Mouse (Mus musculus) midbrain, embryonic 10.5 days (tissue): ENCODE measurements at regions not wholly inside any gene's neighbourhood (a gene's known extent, or its start where the extent isn't known, plus 50 kb on each side); places are given as distances from the start of the nearest gene placed in this dataset.

Source experiments
- DNase-seq: peaks from one replicate; pipeline ENCODE4 v3.0.0-alpha.2; 2017; ENCODE audit warnings: low spot score
- H3K27ac ChIP-seq: fragments of 300-500 bp; sonication (generic); replicated peaks from 2 replicates; pipeline ENCODE4 v1.5.1; 2016; ENCODE audit warnings: mild to moderate bottlenecking
- H3K27me3 ChIP-seq: fragments of 300-500 bp; sonication (generic); 2 replicates; pipeline ENCODE4 v1.6.1; 2016; ENCODE audit warnings: low read depth, mild to moderate bottlenecking; ENCODE audit not compliant: poor library complexity, severe bottlenecking
- H3K36me3 ChIP-seq: fragments of 300-500 bp; sonication (generic); 2 replicates; pipeline ENCODE4 v1.6.1; 2016; ENCODE audit warnings: mild to moderate bottlenecking, moderate library complexity
- H3K4me1 ChIP-seq: fragments of 300-500 bp; sonication (generic); 2 replicates; pipeline ENCODE4 v1.6.1; 2016
- H3K4me3 ChIP-seq: fragments of 300-500 bp; sonication (generic); 2 replicates; pipeline ENCODE4 v1.5.1; 2016; ENCODE audit warnings: mild to moderate bottlenecking, moderate library complexity
- H3K9me3 ChIP-seq: fragments of 300-500 bp; sonication (generic); replicated peaks from 2 replicates; pipeline ENCODE4 v1.6.1; 2016; ENCODE audit warnings: mild to moderate bottlenecking
- WGBS: fragments of 180-500 bp; shearing (Covaris S2); methylation state at CpG from one replicate; pipeline ENCODE4 v1.1.7; 2016; 5-methylcytosine and 5-hydroxymethylcytosine counted together

- 89% methylated on average over 5 of the region's 5 CpGs for WGBS
- Histone ChIP-seq H3K36me3 (no peaks in the 10 kb centered on the region), H3K4me1 (no peaks in the 10 kb centered on the region), H3K9me3 (no peaks in the 10 kb centered on the region), H3K27ac (no peak overlapping the region), H3K27me3 (no peaks in the 10 kb centered on the region), H3K4me3 (no peak overlapping the region)
- DNase-seq = no peak
Observed at GRCm38 (mm10) chr6:148555651-148556483, 111.7 kb upstream of the Tmtc1 start.

GRCm38 (mm10) chr6:148554463-148554862, 110.3 kb upstream of the Tmtc1 start:
- Histone ChIP-seq H3K27me3 (no peaks in the 10 kb centered on the region), H3K27ac (no peak overlapping the region), H3K9me3 (no peaks in the 10 kb centered on the region), H3K36me3 (no peaks in the 10 kb centered on the region), H3K4me1 (0 out of 2 replicates have a peak, but pooled peaks cover 4% of the 10 kb centered on the region), H3K4me3 (no peak overlapping the region)
- 89% methylated on average over 3 of the region's 3 CpGs for WGBS
- DNase-seq = no peak

- Histone ChIP-seq H3K9me3 (no peaks in the 10 kb centered on the region), H3K4me3 (no peak overlapping the region), H3K36me3 (no peaks in the 10 kb centered on the region), H3K27ac (no peak overlapping the region), H3K4me1 (0 out of 2 replicates have a peak, but pooled peaks cover 4% of the 10 kb centered on the region), H3K27me3 (no peaks in the 10 kb centered on the region)
- no peak for DNase-seq
- 87% methylated on average over 5 of the region's 5 CpGs for WGBS
Observed at GRCm38 (mm10) chr6:148553616-148554015, 109.4 kb upstream of the Tmtc1 start.

GRCm38 (mm10) chr6:148551097-148551496, 106.9 kb upstream of the Tmtc1 start:
- Histone ChIP-seq H3K9me3 (no peaks in the 10 kb centered on the region), H3K36me3 (no peaks in the 10 kb centered on the region), H3K27ac (no peak overlapping the region), H3K27me3 (no peaks in the 10 kb centered on the region), H3K4me1 (0 out of 2 replicates have a peak, but pooled peaks cover 4% of the 10 kb centered on the region), H3K4me3 (no peak overlapping the region)
- DNase-seq = no peak
- WGBS = 87% methylated on average over 3 of the region's 3 CpGs

GRCm38 (mm10) chr6:148548138-148548778, 104.1 kb upstream of the Tmtc1 start:
- Histone ChIP-seq H3K4me3 (no peak overlapping the region), H3K4me1 (0 out of 2 replicates have a peak, but pooled peaks cover 4% of the 10 kb centered on the region), H3K27ac (no peak overlapping the region), H3K27me3 (no peaks in the 10 kb centered on the region), H3K36me3 (no peaks in the 10 kb centered on the region), H3K9me3 (no peaks in the 10 kb centered on the region)
- DNase-seq = no peak
- 91% methylated on average over 2 of the region's 2 CpGs for WGBS

- no peak overlapping the region for H3K27ac ChIP-seq
- 70% methylated on average over 3 of the region's 3 CpGs for WGBS
- no peaks in the 10 kb centered on the region for H3K27me3 ChIP-seq
- H3K4me1 ChIP-seq = peaks cover 13% of the 10 kb centered on the region
- no peak overlapping the region for H3K4me3 ChIP-seq
- H3K36me3 ChIP-seq = no peaks in the 10 kb centered on the region
- H3K9me3 ChIP-seq = no peaks in the 10 kb centered on the region
- no peak for DNase-seq
Observed at GRCm38 (mm10) chr6:148543047-148543446, 98.9 kb upstream of the Tmtc1 start.

GRCm38 (mm10) chr6:148541981-148542380, 97.8 kb upstream of the Tmtc1 start:
- Histone ChIP-seq H3K9me3 (no peaks in the 10 kb centered on the region), H3K4me3 (no peak overlapping the region), H3K27me3 (no peaks in the 10 kb centered on the region), H3K27ac (no peak overlapping the region), H3K36me3 (no peaks in the 10 kb centered on the region), H3K4me1 (peaks cover 13% of the 10 kb centered on the region)
- DNase-seq = no peak
- WGBS = 95% methylated on average over 2 of the region's 2 CpGs

GRCm38 (mm10) chr6:148539207-148539960, 95.2 kb upstream of the Tmtc1 start:
- 58% methylated on average over 4 of the region's 4 CpGs for WGBS
- Histone ChIP-seq H3K4me1 (peaks cover 13% of the 10 kb centered on the region), H3K4me3 (no peak overlapping the region), H3K36me3 (no peaks in the 10 kb centered on the region), H3K9me3 (no peaks in the 10 kb centered on the region), H3K27ac (peak overlapping the region; percentile 59), H3K27me3 (no peaks in the 10 kb centered on the region)
- no peak for DNase-seq

GRCm38 (mm10) chr6:148534364-148534763, 90.2 kb upstream of the Tmtc1 start:
- H3K27ac ChIP-seq = no peak overlapping the region
- H3K36me3 ChIP-seq = no peaks in the 10 kb centered on the region
- WGBS = 83% methylated on average over 4 of the region's 4 CpGs
- peaks cover 4% of the 10 kb centered on the region for H3K4me1 ChIP-seq
- no peaks in the 10 kb centered on the region for H3K27me3 ChIP-seq
- no peaks in the 10 kb centered on the region for H3K9me3 ChIP-seq
- no peak overlapping the region for H3K4me3 ChIP-seq
- no peak for DNase-seq

GRCm38 (mm10) chr6:148531068-148531467, 86.9 kb upstream of the Tmtc1 start:
- peaks cover 5% of the 10 kb centered on the region for H3K4me1 ChIP-seq
- H3K4me3 ChIP-seq = no peak overlapping the region
- H3K27ac ChIP-seq = no peak overlapping the region
- WGBS = 89% methylated on average over 1 of the region's 1 CpGs
- no peak for DNase-seq
- no peaks in the 10 kb centered on the region for H3K27me3 ChIP-seq
- H3K9me3 ChIP-seq = no peaks in the 10 kb centered on the region
- H3K36me3 ChIP-seq = no peaks in the 10 kb centered on the region

- Histone ChIP-seq H3K4me3 (no peak overlapping the region), H3K27ac (no peak overlapping the region), H3K4me1 (peaks cover 5% of the 10 kb centered on the region), H3K9me3 (no peaks in the 10 kb centered on the region), H3K36me3 (no peaks in the 10 kb centered on the region), H3K27me3 (no peaks in the 10 kb centered on the region)
- DNase-seq = no peak
- 82% methylated on average over 2 of the region's 2 CpGs for WGBS
Observed at GRCm38 (mm10) chr6:148528611-148529010, 84.4 kb upstream of the Tmtc1 start.

- Histone ChIP-seq H3K4me3 (no peak overlapping the region), H3K9me3 (no peaks in the 10 kb centered on the region), H3K4me1 (peaks cover 5% of the 10 kb centered on the region), H3K36me3 (no peaks in the 10 kb centered on the region), H3K27ac (no peak overlapping the region), H3K27me3 (no peaks in the 10 kb centered on the region)
- DNase-seq = no peak
- 88% methylated on average over 1 of the region's 1 CpGs for WGBS
Observed at GRCm38 (mm10) chr6:148522893-148523292, 78.7 kb upstream of the Tmtc1 start.
